Mouse (Mus musculus) stomach, postnatal 0 days (tissue): ENCODE measurements at regions not wholly inside any gene's neighbourhood (a gene's known extent, or its start where the extent isn't known, plus 50 kb on each side); places are given as distances from the start of the nearest gene placed in this dataset.

Experiments
- CTCF ChIP-seq: IDR thresholded peaks from 2 replicates; pipeline ENCODE4 v1.5.1; 2016; ENCODE audit warnings: antibody characterized with exemption, low read depth, mild to moderate bottlenecking, moderate library complexity
- EP300 ChIP-seq: optimal IDR thresholded peaks from 2 replicates; pipeline ENCODE3; 2016; ENCODE audit warnings: antibody characterized with exemption

DNA sequence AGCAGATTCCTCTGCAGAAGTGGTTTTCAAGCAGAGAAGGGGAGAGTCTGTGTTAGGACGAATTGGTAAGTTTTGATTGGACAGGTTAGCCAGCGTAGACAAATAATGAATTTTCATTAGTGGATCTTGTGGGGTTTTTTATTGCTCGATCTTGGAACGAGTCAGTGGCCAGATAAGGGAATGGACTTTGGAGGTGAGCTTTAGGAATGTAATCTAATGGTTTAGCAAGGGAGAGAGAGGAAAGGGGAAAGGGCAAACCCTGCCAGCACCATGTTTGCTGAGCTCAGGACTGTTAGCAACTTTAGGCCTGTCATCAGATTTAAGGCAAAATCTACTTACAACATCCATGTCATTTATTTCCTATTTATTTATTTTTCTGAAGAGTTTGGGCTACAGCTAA is 464.1 kb downstream of the Zfp619 start:
- no peak for TF ChIP-seq EP300
- no peak for TF ChIP-seq CTCF
